9 mouse cellular contexts compared by ENCODE assay signal in genomic region chr3:61243876-61244527, GRCm38 (mm10).
A peak's percentile ranks its signal among the peaks of the same experiment; 100 is the strongest.
DNase-seq lines count a peak whose midpoint lies in the region; ATAC-seq and TF ChIP-seq lines count a peak whose summit lies in the region.
"Had no signal": no experiment of that assay in that cellular context is flagged by ENCODE, and none has a peak within 500 bp of the region (broad histone marks: within the 10 kb centered on the region; RNA-seq: fewer than 3 reads in every experiment).

No protein-coding gene starts in this region.

- DNase-seq in adrenal gland, postnatal 10 days = peak; percentile 30
- DNase-seq in adrenal gland, adult 8-10 months = no peak
- DNase-seq in lung, embryonic 14.5 days = peak; percentile 83
- DNase-seq in lung, adult 18-20 months = no peak
- peak; percentile 24 for DNase-seq in lung, postnatal 14 days
- peak; percentile 17 for DNase-seq in right cerebral cortex, postnatal 25 days

- ATAC-seq in lung, embryonic 14.5 days (ENCODE audit: insufficient read depth) = no peak
- ATAC-seq in hindbrain, embryonic 16.5 days = peak; percentile 52; the same call in 1 of the 2 replicates

- H3K4me3 ChIP-seq in lung, embryonic 14.5 days (ENCODE audit: low read depth, low read length) = no peak overlapping the region
- no peak overlapping the region for H3K4me3 ChIP-seq in cortical plate, adult 2 months (ENCODE audit: insufficient read depth, low read length)
- no peak overlapping the region for H3K4me3 ChIP-seq in hindbrain, embryonic 16.5 days (ENCODE audit: low read length)
- H3K4me3 ChIP-seq: myocyte had no signal

- no peaks in the 10 kb centered on the region for H3K4me1 ChIP-seq in lung, embryonic 14.5 days (ENCODE audit: insufficient read depth)
- H3K4me1 ChIP-seq in cortical plate, adult 2 months (ENCODE audit: control insufficient read depth, insufficient read depth, low read length) = no peaks in the 10 kb centered on the region
- no peaks in the 10 kb centered on the region for H3K4me1 ChIP-seq in hindbrain, embryonic 16.5 days (ENCODE audit: control insufficient read depth, insufficient read depth, low read depth, low read length)

- H3K4me2 ChIP-seq in lung, embryonic 14.5 days = no peak overlapping the region
- no peak overlapping the region for H3K4me2 ChIP-seq in hindbrain, embryonic 16.5 days (ENCODE audit: low read length)

- no peaks in the 10 kb centered on the region for H3K27me3 ChIP-seq in lung, embryonic 14.5 days (ENCODE audit: insufficient read depth, low read length)
- H3K27me3 ChIP-seq in hindbrain, embryonic 16.5 days (replicated peaks; ENCODE audit: control insufficient read depth, insufficient read depth, low read length) = no peaks in the 10 kb centered on the region

- TF ChIP-seq POLR2A in cortical plate, adult 2 months (IDR thresholded peaks at IDR 0.05; ENCODE audit: extremely low read depth, insufficient read depth, low read length) = no peak

- no peak overlapping the region for H3K27ac ChIP-seq in lung, embryonic 14.5 days (ENCODE audit: low read depth)
- H3K27ac ChIP-seq in cortical plate, adult 2 months (ENCODE audit: insufficient read depth, low read length) = no peak overlapping the region
- no peak overlapping the region for H3K27ac ChIP-seq in hindbrain, embryonic 16.5 days (ENCODE audit: low read depth, low read length)

- no peak overlapping the region for H3K9ac ChIP-seq in lung, embryonic 14.5 days
- no peak overlapping the region for H3K9ac ChIP-seq in hindbrain, embryonic 16.5 days (ENCODE audit: low read depth, low read length)

- peak; percentile 64 for TF ChIP-seq CTCF in lung, embryonic 14.5 days (IDR thresholded peaks at IDR 0.05; ENCODE audit: low read depth)
- peak; percentile 42 for TF ChIP-seq CTCF in cortical plate, adult 2 months (IDR thresholded peaks at IDR 0.05; ENCODE audit: extremely low read depth, insufficient read depth, low read length)

- no peaks in the 10 kb centered on the region for H3K36me3 ChIP-seq in lung, embryonic 14.5 days (ENCODE audit: insufficient read depth)
- H3K36me3 ChIP-seq in hindbrain, embryonic 16.5 days (ENCODE audit: control insufficient read depth, insufficient read depth, low read length) = no peaks in the 10 kb centered on the region

- WGBS in lung, embryonic 14.5 days = 21% methylated on average over 6 of the region's 6 CpGs
- 20% methylated on average over 6 of the region's 6 CpGs for WGBS in hindbrain, embryonic 16.5 days

- no peaks in the 10 kb centered on the region for H3K9me3 ChIP-seq in lung, embryonic 14.5 days (ENCODE audit: low read depth, low read length)
- no peaks in the 10 kb centered on the region for H3K9me3 ChIP-seq in hindbrain, embryonic 16.5 days (ENCODE audit: control insufficient read depth, low read length)

Comparison
In these comparisons a context has a peak if more than half of its experiments do, and no peak if none do; other contexts are left out.
1. DNase-seq: peak in adrenal gland, postnatal 10 days (single experiment), lung, embryonic 14.5 days (single experiment), lung, postnatal 14 days (single experiment) and right cerebral cortex, postnatal 25 days (single experiment); none in adrenal gland, adult 8-10 months (single experiment) and lung, adult 18-20 months (0 of 2).